Mouse (Mus musculus): Measurements from ENCODE around the gene 1520401A03Rik. TPM values are rescaled to one million over a fixed set of nuclear protein-coding genes. Genes with fewer than 3 reads are reported as not detected.

1520401A03Rik gene
- total RNA-seq, 2 experiments from 2014 or later = 0.23 to 0.32 TPM

DNA sequence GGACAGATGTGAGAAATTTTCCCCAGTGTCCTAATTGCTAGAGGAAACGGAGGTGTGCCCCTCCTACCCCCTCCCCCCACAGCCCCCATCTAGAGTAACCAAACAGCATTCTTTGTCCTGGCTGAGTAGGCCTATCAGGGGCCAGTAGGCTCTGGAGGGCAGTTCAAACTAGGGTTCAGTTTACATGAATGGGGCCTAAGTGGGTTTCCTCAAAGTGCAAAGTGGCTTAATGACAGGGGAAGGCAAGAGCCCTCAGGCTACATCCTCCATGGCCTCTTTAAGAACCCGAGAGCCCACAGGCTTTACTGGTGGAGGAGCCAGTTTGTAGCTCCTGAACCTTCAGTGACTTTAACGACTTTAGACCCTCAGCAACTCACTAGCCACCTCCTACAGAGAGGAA, 26.8 kb downstream of the 1520401A03Rik start:
- intact Hi-C loops (cut with DNase I) = no loop called here
- no peak for TF ChIP-seq CTCF (IDR thresholded peaks at IDR 0.05)
- no peak overlapping the region for H3K27ac ChIP-seq
- no peak for DNase-seq (ENCODE audit: extremely low spot score in 1 of 2, low spot score in 2 of 2)
- H3K4me3 ChIP-seq = no peak overlapping the region

DNA sequence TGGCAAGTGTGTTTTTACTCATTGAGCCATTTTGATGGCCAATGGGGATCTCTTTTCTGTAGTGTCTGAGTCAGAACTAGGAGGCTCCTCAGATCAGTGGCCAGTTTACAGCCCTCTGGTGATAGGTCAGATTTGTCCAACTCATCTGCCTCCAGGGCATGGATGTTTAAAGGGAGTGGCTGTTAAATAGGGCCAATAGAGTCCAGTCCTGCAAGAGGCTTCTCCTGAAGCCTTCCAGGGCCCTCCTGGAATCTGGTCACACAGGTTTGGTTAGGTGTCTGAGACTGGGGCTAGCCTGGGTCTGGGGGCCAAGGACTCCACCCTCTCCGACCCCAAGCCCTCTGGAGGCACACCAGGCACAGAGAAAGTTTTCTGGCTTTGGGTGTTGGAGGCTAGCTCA, 28.1 kb downstream of the 1520401A03Rik start:
- intact Hi-C loops (cut with DNase I) = no loop called here
- no peak overlapping the region for H3K4me3 ChIP-seq
- no peak overlapping the region for H3K27ac ChIP-seq
- TF ChIP-seq CTCF (IDR thresholded peaks at IDR 0.05) = no peak
- no peak for DNase-seq (ENCODE audit: extremely low spot score in 1 of 2, low spot score in 2 of 2)

DNA sequence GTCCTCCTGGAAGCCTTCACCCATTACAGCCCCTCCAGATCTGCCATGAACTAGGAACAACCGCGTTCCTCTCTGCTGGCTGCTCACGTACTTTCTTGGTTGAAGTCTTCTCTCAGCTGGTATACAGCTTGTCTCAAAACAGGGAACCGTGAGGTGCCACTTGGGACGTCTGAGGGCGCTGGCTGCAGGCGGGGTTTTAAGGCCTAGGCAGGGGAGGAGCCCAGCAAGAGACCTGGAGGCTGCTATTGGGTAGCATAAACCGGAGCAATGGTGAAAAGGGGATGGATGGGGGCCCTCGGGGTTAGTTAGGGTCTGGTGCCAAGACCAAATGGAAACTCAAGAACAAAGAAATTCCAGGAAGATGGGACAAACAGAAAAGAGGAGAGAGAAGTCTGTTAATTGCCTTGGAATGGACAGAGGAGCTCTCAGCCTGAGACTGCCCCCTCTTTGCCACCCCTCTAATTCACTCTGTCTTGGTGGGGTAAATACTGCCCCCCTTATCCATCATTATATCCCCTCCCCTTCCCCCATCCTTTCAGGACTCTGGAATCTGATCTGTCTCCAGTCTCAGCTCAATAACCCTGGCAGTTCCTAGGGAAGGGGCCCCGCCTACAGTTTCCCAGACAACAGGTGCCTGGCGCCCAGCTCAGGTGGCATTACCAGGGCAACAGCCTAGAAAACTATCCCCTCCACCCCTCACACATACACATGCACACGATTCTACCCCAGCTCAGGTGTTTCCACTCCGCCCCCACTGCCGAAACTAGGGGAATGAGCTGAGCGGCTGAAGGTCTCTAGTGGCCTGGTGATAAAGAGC, 38.5 kb downstream of the 1520401A03Rik start, which contains the start of gene Cldn9:
Cldn9 (minus strand) TSS at position 171 of the 817 bp plus-strand sequence.
- DNase-seq (ENCODE audit: extremely low spot score in 1 of 2, low spot score in 2 of 2) = no peak
- intact Hi-C loops (cut with DNase I) = no loop called here
- Histone ChIP-seq H3K4me3 (no peak within 1 kb of the TSS), H3K27ac (no peak within 1 kb of the TSS)
- no peak for TF ChIP-seq CTCF (IDR thresholded peaks at IDR 0.05)

DNA sequence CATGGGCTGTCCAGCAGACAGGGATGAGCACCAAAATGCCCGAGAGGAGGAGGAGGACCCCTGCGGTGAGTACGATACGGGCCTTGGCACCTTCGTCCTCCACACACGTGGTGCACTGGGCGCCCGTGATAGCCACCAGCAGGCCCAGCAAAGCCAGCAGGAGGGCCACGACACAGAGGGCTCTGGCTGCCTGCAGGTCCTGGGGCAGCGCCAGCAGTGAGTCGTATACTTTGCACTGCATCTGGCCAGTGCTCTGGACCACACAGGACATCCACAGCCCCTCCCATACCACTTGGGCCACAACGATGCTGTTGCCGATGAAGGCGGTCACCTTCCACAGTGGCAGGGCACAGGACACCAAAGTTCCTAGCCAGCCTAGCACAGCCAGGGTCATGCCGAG, 39.4 kb downstream of the 1520401A03Rik start:
- H3K27ac ChIP-seq = no peak overlapping the region
- no peak for TF ChIP-seq CTCF (IDR thresholded peaks at IDR 0.05)
- H3K4me3 ChIP-seq = no peak overlapping the region
- DNase-seq (ENCODE audit: extremely low spot score in 1 of 2, low spot score in 2 of 2) = no peak
- intact Hi-C loops (cut with DNase I) = no loop called here

DNA sequence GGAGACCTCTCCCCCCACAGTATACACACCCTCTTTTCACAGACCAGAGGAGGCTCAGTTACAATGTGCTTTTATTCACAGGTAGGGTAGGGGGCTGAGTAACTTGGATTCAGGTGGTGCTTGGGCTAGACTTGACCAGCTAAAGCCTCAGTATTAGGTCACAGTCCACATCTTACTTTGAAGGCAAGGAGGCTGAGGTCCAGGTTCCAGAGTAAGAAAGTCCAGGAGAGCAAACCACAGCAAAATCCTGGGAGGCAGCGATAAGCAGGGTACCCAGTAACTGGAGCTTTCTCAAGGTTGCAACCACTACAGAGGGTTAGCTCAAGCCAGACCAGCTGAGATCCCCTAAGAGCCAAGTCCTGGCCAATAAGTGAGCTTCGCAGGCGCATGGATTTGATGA, 40.1 kb downstream of the 1520401A03Rik start:
- Histone ChIP-seq H3K4me3 (no peak overlapping the region), H3K27ac (no peak overlapping the region)
- DNase-seq (ENCODE audit: extremely low spot score in 1 of 2, low spot score in 2 of 2) = no peak
- no peak for TF ChIP-seq CTCF (IDR thresholded peaks at IDR 0.05)
- intact Hi-C loops (cut with DNase I) = no loop called here

DNA sequence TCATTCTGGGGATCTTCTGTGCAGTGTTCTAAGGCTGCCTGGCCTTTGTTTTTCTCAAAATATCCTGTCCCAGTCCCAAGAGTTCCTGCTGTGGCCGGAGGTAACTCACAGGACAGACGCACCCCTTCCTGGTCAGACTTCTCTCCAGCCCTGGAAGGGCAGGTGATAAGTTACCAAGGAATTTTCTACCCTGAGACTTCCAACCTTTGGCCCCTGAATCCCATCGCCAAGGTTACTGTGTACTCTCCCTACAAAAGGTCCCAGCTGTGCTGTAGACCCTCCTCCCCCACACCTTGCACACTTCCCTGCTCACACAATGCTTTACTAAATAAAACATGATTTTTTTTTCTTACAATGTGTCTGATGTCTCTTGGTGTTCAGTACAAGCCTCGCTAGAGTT, 40.5 kb downstream of the 1520401A03Rik start:
- no peak overlapping the region for H3K27ac ChIP-seq
- intact Hi-C loops (cut with DNase I) = no loop called here
- no peak for DNase-seq (ENCODE audit: extremely low spot score in 1 of 2, low spot score in 2 of 2)
- TF ChIP-seq CTCF (IDR thresholded peaks at IDR 0.05) = no peak
- no peak overlapping the region for H3K4me3 ChIP-seq

DNA sequence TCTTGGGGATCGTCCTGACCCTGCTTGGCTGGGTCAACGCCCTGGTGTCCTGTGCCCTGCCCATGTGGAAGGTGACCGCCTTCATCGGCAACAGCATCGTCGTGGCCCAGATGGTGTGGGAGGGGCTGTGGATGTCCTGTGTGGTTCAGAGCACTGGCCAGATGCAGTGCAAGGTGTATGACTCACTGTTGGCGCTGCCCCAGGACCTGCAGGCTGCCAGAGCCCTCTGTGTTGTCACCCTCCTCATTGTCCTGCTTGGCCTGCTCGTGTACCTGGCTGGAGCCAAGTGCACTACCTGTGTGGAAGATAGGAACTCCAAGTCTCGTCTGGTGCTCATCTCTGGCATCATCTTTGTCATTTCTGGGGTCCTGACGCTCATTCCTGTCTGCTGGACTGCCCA, 41.5 kb downstream of the 1520401A03Rik start:
- Histone ChIP-seq H3K27ac (no peak overlapping the region), H3K4me3 (no peak overlapping the region)
- intact Hi-C loops (cut with DNase I) = no loop called here
- DNase-seq (ENCODE audit: extremely low spot score in 1 of 2, low spot score in 2 of 2) = no peak
- TF ChIP-seq CTCF (IDR thresholded peaks at IDR 0.05) = no peak

DNA sequence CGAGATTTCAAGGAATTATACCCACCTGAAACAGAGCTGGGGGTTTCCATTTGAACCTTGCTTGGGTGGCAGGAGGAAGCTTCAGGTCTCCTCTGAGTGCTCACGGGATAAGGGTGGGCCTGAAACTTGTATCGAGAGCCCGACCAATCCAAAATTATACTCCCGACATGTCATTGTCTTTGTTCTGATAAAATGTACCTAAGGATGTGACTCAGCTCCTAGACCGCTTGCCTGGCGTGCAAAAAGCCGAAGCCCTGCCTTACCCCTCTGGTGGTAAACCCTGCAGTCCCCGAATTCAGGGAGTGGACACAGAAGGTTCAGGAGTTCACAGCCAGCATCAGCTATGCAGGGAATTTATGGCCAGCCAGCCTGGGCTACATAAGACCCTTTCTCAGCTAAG, 42.2 kb downstream of the 1520401A03Rik start:
- no peak for TF ChIP-seq CTCF (IDR thresholded peaks at IDR 0.05)
- Histone ChIP-seq H3K4me3 (no peak overlapping the region), H3K27ac (no peak overlapping the region)
- intact Hi-C loops (cut with DNase I) = no loop called here
- DNase-seq (ENCODE audit: extremely low spot score in 1 of 2, low spot score in 2 of 2) = peak in 1 of 2 experiments; percentile 8

DNA sequence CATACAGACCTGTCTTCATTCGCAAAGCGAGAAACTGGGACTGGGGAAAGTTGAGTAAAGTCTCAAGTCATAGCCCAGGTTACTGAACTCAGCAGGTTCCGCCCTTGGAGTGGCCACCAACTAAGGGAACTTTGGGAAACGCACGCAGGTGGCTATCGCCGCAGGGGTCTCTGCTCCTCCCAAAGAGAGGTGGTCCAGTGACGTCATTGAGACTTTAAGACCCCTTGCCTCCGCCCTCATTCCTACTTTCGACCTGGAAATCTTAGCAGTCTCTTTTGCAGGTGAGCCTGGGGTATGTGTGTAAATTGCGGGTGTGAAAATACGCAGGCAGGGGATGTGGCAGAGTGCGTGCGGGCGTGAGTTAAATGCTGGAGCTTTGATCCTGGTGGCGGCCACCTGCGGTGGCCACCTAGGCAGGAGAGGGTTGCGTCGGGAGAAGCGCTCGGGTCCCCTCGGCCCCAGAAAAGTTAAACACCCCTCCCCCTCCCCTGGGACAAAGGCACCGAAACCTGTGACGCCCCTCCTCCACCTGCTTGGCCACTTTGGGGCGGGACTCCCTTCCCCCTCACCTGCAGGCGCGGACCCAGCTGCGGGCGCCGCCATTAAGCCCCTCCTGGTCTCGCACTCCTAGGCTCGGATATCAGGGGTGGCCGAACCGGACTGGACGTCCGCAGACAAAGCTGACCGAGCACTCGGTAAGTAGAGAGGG, 43.3 kb downstream of the 1520401A03Rik start, which contains the start of gene Cldn6:
Cldn6 (plus strand) TSS at position 123 of the 709 bp plus-strand sequence.
- TF ChIP-seq CTCF (IDR thresholded peaks at IDR 0.05) = no peak
- intact Hi-C loops (cut with DNase I) = loop anchor here (1.0 kb wide), 1 partner anchor 19 kb away; no protein-coding TSS in a partner anchor
- no peak within 1 kb of the TSS for H3K4me3 ChIP-seq

DNA sequence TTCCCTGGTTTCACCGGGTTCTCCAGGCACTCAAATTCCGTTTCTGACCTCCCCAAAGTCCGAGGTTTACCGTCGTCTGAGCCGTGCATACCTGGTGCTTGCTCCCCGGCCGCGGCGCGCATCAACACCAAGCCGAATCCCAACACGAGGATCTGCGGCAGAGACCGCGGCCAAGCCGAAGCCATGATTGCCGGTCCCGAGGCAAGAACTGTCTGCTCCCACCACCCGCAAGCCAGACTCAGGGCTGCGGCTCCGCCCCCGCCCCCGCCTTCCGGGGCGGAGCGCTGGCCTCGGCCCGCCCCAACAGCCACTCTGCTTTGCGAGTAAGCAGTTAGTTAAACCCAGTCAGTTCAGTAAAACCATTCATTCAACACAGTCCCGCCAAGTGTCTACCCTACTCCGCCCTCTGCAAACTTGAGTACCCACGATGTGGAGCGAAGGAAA, 45.3 kb downstream of the 1520401A03Rik start, which contains the start of gene Tnfrsf12a:
Tnfrsf12a (minus strand) TSS at position 233 of the 444 bp plus-strand sequence.
- Histone ChIP-seq H3K27ac (0 out of 2 replicates have a peak within 1 kb of the TSS, but pooled peaks have one; percentile 16), H3K4me3 (peak within 1 kb of the TSS; percentile 71)
- no peak for TF ChIP-seq CTCF (IDR thresholded peaks at IDR 0.05)
- intact Hi-C loops (cut with DNase I) = no loop called here
- DNase-seq (ENCODE audit: extremely low spot score in 1 of 2, low spot score in 2 of 2) = peak; percentile 80 to 81

More for the DNA sequence above, 43.3 kb downstream of the 1520401A03Rik start, which contains the start of gene Cldn6:
- DNase-seq (ENCODE audit: extremely low spot score in 1 of 2, low spot score in 2 of 2) = peak in 1 of 2 experiments; percentile 8
- no peak within 1 kb of the TSS for H3K27ac ChIP-seq

DNA sequence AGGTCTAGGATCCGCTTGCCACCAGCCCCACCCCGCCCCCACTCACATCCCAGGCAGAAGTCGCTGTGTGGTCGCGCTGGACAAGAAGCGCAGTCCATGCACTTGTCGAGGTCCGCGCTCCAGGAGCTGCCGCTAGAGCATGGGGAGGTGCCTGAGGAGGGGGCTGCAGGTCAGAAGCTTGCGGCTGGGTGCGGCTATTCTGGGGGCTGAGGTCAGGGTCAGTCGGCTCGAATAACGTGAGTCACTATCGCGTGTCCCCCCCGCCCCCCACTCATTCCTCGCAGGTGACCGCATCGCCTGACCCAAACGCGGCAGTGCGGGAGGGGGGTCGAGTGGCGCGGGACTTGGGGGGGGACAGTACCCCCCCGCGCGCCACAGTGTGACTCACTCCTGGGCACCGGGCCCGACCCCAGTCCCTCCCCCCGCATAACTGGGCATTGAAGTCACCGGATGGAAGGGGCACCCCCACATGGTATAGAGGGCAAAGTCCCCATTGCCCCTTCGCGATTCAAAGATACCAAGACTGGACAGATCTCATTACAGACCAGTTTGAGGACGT, 46.0 kb downstream of the 1520401A03Rik start:
- TF ChIP-seq CTCF (IDR thresholded peaks at IDR 0.05) = no peak
- Histone ChIP-seq H3K27ac (0 out of 2 replicates have a peak overlapping the region, but pooled peaks have one; percentile 16), H3K4me3 (peak overlapping the region; percentile 71)
- intact Hi-C loops (cut with DNase I) = no loop called here
- DNase-seq (ENCODE audit: extremely low spot score in 1 of 2, low spot score in 2 of 2) = no peak

Data from left cerebral cortex, adult 2 months (tissue).